Mouse (Mus musculus): ENCODE results near the gene H2afj.

The H2afj gene

DNA sequence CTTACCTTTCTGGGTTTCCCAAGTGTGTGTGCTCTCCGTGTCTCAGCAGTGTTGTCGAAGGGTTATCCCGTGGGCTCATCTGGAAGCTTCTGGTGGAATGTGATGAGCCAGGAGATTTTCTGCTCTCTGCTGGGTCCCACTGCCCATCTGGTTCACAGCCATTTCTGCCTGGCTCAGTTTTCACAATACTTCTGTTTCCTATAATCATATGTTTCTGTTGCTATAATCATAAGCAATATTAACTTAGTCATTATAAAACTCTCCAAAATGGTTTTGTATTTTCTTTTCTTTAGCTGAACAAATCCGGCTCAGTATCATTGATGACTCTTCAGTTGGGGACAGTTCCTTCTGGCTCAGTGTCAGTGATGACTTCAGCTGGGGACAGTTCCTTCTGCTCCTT, 27.3 kb downstream of the H2afj start, which contains the start of gene Smco3:
Smco3 (minus strand) TSS at position 101 of the 400 bp plus-strand sequence.
- in situ Hi-C loops (cut with MboI, MseI) = loop anchor here in 1 of 2 experiments (5.0 kb wide), 1 partner anchor 88 kb away; no protein-coding TSS in a partner anchor

GRCm38 (mm10) chr6:136837323-136837722, 29.3 kb downstream of the H2afj start:
- in situ Hi-C loops (cut with MboI, MseI) = loop anchor here in 1 of 2 experiments (5.0 kb wide), 1 partner anchor 90 kb away; no protein-coding TSS in a partner anchor

DNA sequence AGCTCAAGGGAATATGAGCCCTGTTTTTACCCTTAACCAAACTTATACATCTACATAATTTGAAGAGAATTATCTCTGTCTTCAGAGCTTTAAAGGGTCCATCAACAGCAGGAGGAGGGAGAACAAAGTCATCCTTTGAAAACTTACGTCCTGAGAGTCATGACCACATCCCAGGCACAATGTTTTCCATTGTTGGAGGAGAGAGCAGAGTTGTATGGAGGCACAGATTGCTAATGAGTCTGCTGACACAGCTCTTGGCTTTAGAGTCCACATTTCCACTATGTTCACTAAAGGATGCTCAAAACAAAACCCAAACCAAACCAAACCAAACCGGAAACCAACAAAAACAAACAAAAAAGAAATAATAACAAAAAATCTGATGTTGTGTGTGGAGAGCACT, 36.9 kb downstream of the H2afj start:
- in situ Hi-C loops (cut with MboI, MseI) = no loop called here

DNA sequence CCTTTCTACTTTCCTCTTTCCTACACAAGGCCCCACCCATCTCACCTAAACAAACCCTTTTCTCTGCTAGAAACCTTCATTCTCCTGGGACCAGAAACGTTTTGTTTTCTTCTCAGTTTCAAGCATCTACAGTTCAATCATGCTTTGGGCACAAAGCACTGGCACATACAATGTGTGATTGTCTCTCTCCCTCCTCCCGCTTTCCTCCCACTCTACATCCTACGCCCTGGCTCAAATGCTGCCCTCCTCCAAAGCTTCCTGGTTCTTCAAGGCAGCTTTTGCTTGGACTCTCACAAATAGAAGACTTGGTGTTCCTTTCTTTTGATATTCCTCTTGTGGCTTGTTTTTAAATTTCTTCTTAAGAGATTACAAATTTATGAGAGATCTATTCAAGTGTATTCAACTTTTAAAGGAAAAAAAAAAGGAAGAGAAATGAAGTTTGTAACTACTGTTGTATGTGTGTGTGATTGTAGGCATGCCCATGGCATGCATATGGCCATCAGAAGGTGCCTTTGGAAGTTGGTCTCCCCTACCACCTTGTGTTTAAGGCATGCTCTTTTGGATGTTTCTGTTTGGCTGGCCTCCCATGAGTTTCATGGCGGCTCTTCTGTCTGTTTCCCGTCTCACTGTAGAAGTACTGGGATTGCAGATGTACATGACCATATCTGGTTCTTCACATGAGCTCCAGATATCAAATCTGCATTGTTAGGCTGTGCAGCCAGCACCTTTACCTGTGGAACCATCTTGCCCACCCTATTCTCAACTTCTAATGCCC, 37.8 kb downstream of the H2afj start:
- in situ Hi-C loops (cut with MboI, MseI) = no loop called here

DNA sequence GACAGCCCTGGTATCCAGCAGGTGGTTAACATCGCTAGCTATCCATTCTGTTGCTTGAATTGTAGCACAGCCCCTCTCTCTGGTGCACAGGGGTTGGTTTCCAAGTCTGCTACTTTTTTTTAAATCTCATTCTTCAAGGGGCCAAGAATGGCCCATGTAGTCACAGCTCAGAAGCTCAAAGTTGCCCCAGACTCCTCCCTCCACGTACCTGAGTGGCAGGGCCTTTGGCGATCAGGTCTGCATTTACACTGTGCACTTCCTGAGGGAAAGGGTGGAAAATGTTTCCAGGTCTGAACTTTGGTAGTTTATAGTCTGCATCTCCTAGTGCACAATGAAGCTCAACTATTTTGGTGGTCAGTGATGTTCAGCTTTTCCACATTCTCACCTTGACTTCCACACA, 39.2 kb downstream of the H2afj start:
- in situ Hi-C loops (cut with MboI, MseI) = no loop called here

GRCm38 (mm10) chr6:136847790-136848189, 39.7 kb downstream of the H2afj start:
- in situ Hi-C loops (cut with MboI, MseI) = no loop called here

DNA sequence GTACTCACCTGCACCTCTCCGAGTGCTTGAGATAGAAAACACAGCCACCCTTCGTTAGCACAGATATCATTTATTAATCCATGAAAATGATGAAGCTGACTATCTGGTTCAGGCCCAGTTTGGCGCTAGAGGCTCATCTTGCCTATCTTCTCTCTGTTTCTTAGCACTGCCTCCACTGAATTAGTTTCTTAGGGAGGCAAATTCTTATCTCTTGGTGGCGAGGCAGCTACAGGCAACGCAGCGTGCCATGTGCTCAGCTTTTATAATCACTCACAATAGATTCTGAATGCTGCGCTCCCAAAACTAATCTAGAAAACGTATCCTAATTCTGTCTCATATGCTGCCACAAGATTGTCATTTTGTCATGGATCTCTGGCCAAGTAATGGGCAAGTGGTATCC, 40.4 kb downstream of the H2afj start:
- in situ Hi-C loops (cut with MboI, MseI) = no loop called here

DNA sequence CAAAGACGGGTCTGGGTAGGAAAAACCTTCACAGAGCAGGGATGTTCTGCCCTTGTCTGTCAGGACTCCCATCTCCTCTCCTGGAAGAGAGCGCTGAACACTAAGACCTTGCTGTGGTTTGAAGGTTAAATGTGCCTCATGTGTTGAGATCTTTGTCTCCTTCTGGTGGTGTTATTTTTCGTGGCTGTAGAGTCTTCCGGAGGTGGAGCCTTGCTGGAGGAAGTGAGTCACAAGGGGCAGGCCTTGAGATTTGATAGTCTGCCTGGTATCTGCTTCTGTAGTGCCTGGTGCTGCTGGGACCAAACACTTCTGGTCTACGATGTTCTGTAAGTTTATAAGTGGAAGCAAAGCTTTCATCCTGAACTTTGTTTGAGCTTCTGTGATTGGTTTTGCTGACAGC, 40.9 kb downstream of the H2afj start:
- in situ Hi-C loops (cut with MboI, MseI) = no loop called here

DNA sequence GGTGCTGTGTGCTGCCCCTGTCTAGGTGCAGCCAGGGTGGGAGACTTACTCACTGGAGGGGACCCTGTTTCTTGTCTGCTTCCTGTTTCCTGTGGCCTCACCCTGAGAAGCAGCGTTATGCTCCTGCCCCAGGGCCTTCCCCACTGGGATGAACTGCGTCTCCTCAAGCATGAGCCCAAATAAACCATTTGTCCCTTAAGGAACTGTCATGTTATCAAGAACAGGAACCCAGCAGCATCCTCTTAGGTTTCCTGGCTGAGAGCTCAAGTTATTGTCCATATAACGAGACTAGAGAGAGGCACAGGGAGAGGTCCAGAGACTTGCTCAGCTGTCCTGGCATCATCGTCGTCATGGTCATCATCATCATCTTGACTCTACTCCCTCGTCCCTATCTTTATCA, 42.2 kb downstream of the H2afj start:
- in situ Hi-C loops (cut with MboI, MseI) = no loop called here

DNA sequence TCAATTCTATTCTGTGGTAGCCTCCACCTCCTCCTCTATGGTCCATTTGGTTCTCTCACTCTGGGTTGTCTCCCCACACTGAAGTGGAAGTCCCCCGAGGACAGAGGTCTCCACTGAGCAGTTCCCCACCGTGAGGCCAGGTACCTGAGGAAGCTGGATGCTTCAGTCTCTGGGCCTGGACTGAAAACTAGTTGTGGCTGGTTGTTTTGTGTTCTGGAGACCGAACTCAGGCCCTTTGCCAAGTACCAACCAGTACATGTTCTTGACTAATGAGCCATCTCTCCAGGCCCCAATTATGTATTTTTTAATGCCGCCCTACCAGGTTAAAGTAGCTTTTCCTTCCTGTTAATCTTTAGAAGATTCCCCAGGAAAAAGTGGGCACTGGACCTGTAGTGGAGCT, 44.3 kb downstream of the H2afj start:
- in situ Hi-C loops (cut with MboI, MseI) = no loop called here

- in situ Hi-C loops (cut with MboI, MseI) = no loop called here
Measured at GRCm38 (mm10) chr6:136852762-136853161, 44.7 kb downstream of the H2afj start.

DNA sequence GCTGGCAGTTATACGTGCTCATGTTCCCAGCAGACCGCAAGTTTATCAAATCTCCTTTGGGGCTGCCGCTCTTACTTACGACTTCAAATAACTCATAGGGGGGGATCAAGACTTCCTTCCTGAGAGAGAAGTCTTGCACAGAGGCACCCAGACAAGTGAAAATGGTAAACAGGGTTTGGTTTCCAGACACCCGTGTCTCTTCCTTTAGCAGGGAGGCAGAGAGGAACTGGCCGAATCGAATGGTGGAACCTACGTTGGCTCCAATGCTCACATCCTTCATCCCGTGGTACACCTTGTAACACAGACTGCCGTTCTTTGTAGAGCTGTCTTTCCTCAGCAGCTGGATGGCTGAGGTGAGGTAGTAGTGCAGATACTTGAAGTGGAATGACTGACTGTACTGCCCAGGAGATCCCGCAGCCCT, 46.3 kb downstream of the H2afj start:
- in situ Hi-C loops (cut with MboI, MseI) = no loop called here

DNA sequence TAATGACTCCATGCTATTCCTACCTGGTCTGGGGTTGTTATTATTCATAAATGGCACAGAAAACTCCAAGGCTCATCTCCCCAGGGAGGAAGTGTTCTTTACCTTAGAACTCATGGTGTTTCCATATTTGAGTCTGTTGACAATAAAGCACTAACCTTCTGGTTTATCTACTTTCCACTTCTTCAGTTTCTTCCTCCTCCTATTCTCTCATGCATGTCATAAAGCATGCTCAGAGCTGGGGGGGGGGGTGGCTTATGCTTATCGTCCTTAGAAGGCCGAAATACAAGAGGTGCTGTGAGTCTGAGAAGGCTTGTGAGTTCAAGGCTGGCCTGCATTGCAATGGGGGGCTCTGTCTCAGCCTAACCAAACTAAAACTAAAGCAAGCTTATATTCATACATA, 47.1 kb downstream of the H2afj start:
- in situ Hi-C loops (cut with MboI, MseI) = loop anchor here (5.0 kb wide), 2 partner anchors 112 to 127 kb away; no protein-coding TSS in a partner anchor

DNA sequence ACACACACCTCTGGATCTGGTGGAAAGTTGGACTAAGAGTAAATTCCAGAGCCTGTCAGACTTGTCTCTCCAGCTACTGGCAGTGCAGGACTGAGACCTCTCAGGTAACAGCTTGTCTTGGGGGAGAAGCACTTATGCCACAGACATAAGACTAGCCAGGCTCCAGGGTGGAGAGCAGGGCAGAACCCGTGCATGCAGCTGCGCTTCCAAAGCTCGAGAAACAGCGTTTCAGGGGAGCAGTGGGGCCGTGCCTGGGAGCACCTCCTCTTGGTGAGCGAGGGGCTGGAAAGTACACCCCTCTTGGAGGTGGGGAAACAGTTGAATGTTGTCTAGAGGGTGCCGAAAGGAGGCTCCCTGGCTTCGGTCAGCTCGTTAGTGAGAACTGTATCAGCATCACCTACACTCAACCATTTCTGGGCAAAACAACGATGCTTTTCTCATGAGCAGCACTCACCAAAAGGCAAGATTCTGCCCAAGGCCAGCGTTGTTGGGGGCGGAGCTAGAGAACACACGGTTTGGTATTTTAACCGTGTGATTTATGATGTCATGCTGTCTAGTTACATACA, 48.1 kb downstream of the H2afj start:
- in situ Hi-C loops (cut with MboI, MseI) = loop anchor here (5.0 kb wide), 2 partner anchors 111 to 126 kb away; no protein-coding TSS in a partner anchor

DNA sequence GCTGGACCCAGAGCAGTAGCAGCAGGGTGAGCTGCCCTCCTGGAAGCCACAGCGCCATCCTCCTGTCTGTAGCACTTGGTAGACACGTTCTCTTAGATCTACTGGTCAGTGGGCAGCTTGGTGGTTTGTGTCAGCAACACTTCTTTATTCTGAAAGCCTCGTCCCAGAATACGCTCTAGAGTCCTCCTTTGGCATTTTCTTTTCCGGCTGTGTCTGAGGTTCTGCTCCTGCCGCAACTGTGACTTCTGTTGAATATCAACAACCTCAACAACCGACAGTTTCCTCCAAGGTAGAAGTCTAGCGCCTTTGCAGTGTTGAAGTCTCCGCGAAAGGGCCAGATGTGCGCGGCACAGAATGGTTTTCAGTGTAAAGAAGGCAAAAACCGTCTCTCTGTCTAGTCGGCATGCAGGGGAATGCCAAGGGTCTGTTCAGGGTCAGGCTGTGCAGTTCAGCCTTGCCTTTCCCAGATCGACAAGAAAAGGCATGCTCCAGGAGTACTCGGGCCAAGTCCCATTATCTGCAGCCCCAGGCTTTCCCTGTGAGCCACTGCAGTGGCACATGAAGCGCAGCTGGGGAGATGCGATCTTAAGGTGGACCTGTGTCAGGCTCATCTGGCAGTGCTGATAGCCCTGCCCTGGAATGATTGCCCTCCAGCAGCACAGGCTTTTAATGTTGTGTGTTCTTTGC, 49.3 kb downstream of the H2afj start, which contains the start of gene Art4:
Art4 (minus strand) TSS at position 548 of the 687 bp plus-strand sequence.
- in situ Hi-C loops (cut with MboI, MseI) = loop anchor here (5.0 kb wide), 2 partner anchors 110 to 125 kb away; no protein-coding TSS in a partner anchor

GRCm38 (mm10) chr6:136857873-136858260, 49.8 kb downstream of the H2afj start:
- in situ Hi-C loops (cut with MboI, MseI) = loop anchor here (5.0 kb wide), 2 partner anchors 109 to 124 kb away; no protein-coding TSS in a partner anchor

- in situ Hi-C loops (cut with MboI, MseI) = loop anchor here (5.0 kb wide), 2 partner anchors 109 to 124 kb away; no protein-coding TSS in a partner anchor
Measured at GRCm38 (mm10) chr6:136858420-136858819, 50.4 kb downstream of the H2afj start.

Data from T-helper 17 cell (primary cell).